Mouse (Mus musculus) testis, adult 2 months (tissue): ENCODE results near the gene Nwd2.

Experiments
- CTCF ChIP-seq: fragments of 200-500 bp; IDR thresholded peaks from 2 replicates; pipeline ENCODE4 v1.5.1; 2012; ENCODE audit warnings: low read depth, mild to moderate bottlenecking, inconsistent platforms, low read length, moderate library complexity; ENCODE audit not compliant: control insufficient read depth, insufficient read depth, insufficient replicate concordance
- POLR2A ChIP-seq: fragments of 200-500 bp; IDR thresholded peaks from 2 replicates; pipeline ENCODE4 v1.6.1; 2012; ENCODE audit warnings: low read depth, mild to moderate bottlenecking, inconsistent platforms, low read length, moderate library complexity; ENCODE audit not compliant: control insufficient read depth

GRCm38 (mm10) chr5:63773603-63774002 is 124.7 kb downstream of the Nwd2 start:
- TF ChIP-seq POLR2A (no peak), CTCF (no peak)
